Mouse (Mus musculus) liver, embryonic 14.5 days (tissue): ENCODE data around the gene Inpp4b. TPM values are rescaled to one million over a fixed set of nuclear protein-coding genes. Genes with fewer than 3 reads are reported as not detected.
A peak's percentile ranks its signal among the peaks of the same experiment; 100 is the strongest.

Source experiments
- ATAC-seq: fragments of 200-750 bp; cut with Nextera tagmentation; 2 replicates; pipeline ENCODE4 v1.8.0; 2017; ENCODE audit warnings: moderate number of reproducible peaks, mild to moderate bottlenecking, moderate library complexity; ENCODE audit not compliant: insufficient read depth
- DNase-seq, 3 experiments: peaks; one replicate each; pipeline ENCODE4 v3.0.0-alpha.2; 2012 to 2013; ENCODE audit warnings: low read depth in 3 of 3, low spot score in 3 of 3
- H3K27ac ChIP-seq: fragments of 300-500 bp; sonication (generic); 2 replicates; pipeline ENCODE4 v1.5.1; 2014; ENCODE audit warnings: moderate library complexity, mild to moderate bottlenecking, control low read depth, inconsistent platforms
- H3K27me3 ChIP-seq: fragments of 300-500 bp; sonication (generic); 2 replicates; pipeline ENCODE4 v1.6.1; 2014; ENCODE audit warnings: mild to moderate bottlenecking, low read length, moderate library complexity; ENCODE audit not compliant: control insufficient read depth, insufficient read depth
- H3K36me3 ChIP-seq: fragments of 300-500 bp; sonication (generic); replicated peaks from 2 replicates; pipeline ENCODE4 v1.6.1; 2014; ENCODE audit warnings: low read depth; ENCODE audit not compliant: control insufficient read depth, insufficient read depth
- H3K4me1 ChIP-seq, 2 experiments: fragments of 200-500 bp in 1 of 2; fragments of 300-500 bp in 1 of 2; sonication (generic) in 1 of 2; replicated peaks; 2 replicates each; pipeline ENCODE4 v1.6.1; 2012 to 2014; ENCODE audit warnings: antibody characterized with exemption in 1 of 2, inconsistent platforms in 1 of 2, low read length in 1 of 2; ENCODE audit not compliant: control insufficient read depth in 2 of 2, insufficient read depth in 2 of 2
- H3K4me2 ChIP-seq: fragments of 300-500 bp; sonication (generic); 2 replicates; pipeline ENCODE4 v1.6.1; 2014; ENCODE audit warnings: low read depth, mild to moderate bottlenecking, control low read depth, moderate library complexity
- H3K4me3 ChIP-seq, 2 experiments: fragments of 200-500 bp in 1 of 2; fragments of 300-500 bp in 1 of 2; sonication (generic) in 1 of 2; 2 replicates each; pipeline ENCODE4 v1.5.1; 2012 to 2014; ENCODE audit warnings: low read depth in 2 of 2, low read length in 2 of 2, mild to moderate bottlenecking in 2 of 2, control low read depth in 1 of 2, inconsistent platforms in 1 of 2, moderate library complexity in 1 of 2; ENCODE audit not compliant: insufficient read depth in 1 of 2
- H3K9ac ChIP-seq: fragments of 300-500 bp; sonication (generic); replicated peaks from 2 replicates; pipeline ENCODE4 v1.6.1; 2014; ENCODE audit warnings: mild to moderate bottlenecking, control low read depth, moderate library complexity
- H3K9me3 ChIP-seq: fragments of 300-500 bp; sonication (generic); 2 replicates; pipeline ENCODE4 v1.6.1; 2016; ENCODE audit warnings: low read length, mixed read lengths; ENCODE audit not compliant: control insufficient read depth
- CTCF ChIP-seq: IDR thresholded peaks from 2 replicates; pipeline ENCODE4 v1.5.1; 2016; ENCODE audit warnings: antibody characterized with exemption, low read depth, control low read depth
- EP300 ChIP-seq: IDR thresholded peaks from 2 replicates; pipeline ENCODE4 v1.6.1; 2016; ENCODE audit warnings: antibody characterized with exemption, low read depth
- WGBS: fragments of 180-500 bp; shearing (Covaris S2); extraction: QIAGEN DNeasy Blood & Tissue Kit; methylation state at CpG from one replicate; pipeline ENCODE4 v1.1.7; 2014; ENCODE audit not compliant: insufficient replicate concordance; 5-methylcytosine and 5-hydroxymethylcytosine counted together
- polyA plus RNA-seq, 2 experiments: library from polyadenylated mRNA; depleted of rRNA in 1 of 2; stranded (reverse) in 1 of 2; unstranded in 1 of 2; fragments of >200 nt; fragmentation: Nextera tagmentation in 1 of 2; extraction: Ambion mirVana in 1 of 2; gene quantifications; 2 replicates each; pipeline versions ENCODE4 v1.2.1 to v1.2.3; 2012 to 2014

Gene Inpp4b
- polyA plus RNA-seq, 2 experiments: 0.25 to 1.8 TPM

- Histone ChIP-seq H3K4me2 (no peak overlapping the region), H3K4me3 (no peak overlapping the region), H3K9me3 (no peaks in the 10 kb centered on the region), H3K36me3 (no peaks in the 10 kb centered on the region), H3K27me3 (no peaks in the 10 kb centered on the region), H3K4me1 (no peaks in the 10 kb centered on the region), H3K27ac (no peak overlapping the region), H3K9ac (no peak overlapping the region)
- no peak for DNase-seq
- WGBS: 35% methylated on average over 4 of the region's 4 CpGs
- TF ChIP-seq CTCF (no peak), EP300 (no peak)
- ATAC-seq: no peak
Measured at GRCm38 (mm10) chr8:81527661-81528060, 185.3 kb downstream of the Inpp4b start.

- ATAC-seq: no peak
- WGBS: 65% methylated on average over 3 of the region's 3 CpGs
Measured at GRCm38 (mm10) chr8:81538310-81538709, 196.0 kb downstream of the Inpp4b start.

GRCm38 (mm10) chr8:81558550-81558949 lies 216.2 kb downstream of the Inpp4b start:
- Histone ChIP-seq H3K4me3 (no peak overlapping the region), H3K9me3 (no peaks in the 10 kb centered on the region), H3K27ac (no peak overlapping the region), H3K9ac (no peak overlapping the region), H3K4me2 (no peak overlapping the region), H3K27me3 (no peaks in the 10 kb centered on the region), H3K36me3 (no peaks in the 10 kb centered on the region), H3K4me1 (no peaks in the 10 kb centered on the region)
- 56% methylated on average over 4 of the region's 4 CpGs for WGBS
- no peak for DNase-seq
- no peak for ATAC-seq
- TF ChIP-seq EP300 (no peak), CTCF (no peak)

More at GRCm38 (mm10) chr8:81538310-81538709, 196.0 kb downstream of the Inpp4b start:
- H3K9me3 ChIP-seq: no peaks in the 10 kb centered on the region
- H3K4me3 ChIP-seq: no peak overlapping the region
- no peaks in the 10 kb centered on the region for H3K4me1 ChIP-seq
- H3K9ac ChIP-seq: no peak overlapping the region
- no peaks in the 10 kb centered on the region for H3K27me3 ChIP-seq
- peak in 2 of 3 experiments; percentile 54 to 62 for DNase-seq
- H3K36me3 ChIP-seq: no peaks in the 10 kb centered on the region
- no peak overlapping the region for H3K4me2 ChIP-seq
- TF ChIP-seq EP300 (no peak), CTCF (no peak)
- no peak overlapping the region for H3K27ac ChIP-seq

GRCm38 (mm10) chr8:81562405-81562804 lies 220.0 kb downstream of the Inpp4b start:
- TF ChIP-seq EP300 (no peak), CTCF (no peak)
- H3K9me3 ChIP-seq: no peaks in the 10 kb centered on the region
- H3K27me3 ChIP-seq: no peaks in the 10 kb centered on the region
- DNase-seq (no peak), ATAC-seq (no peak)
- H3K4me2 ChIP-seq: no peak overlapping the region
- no peak overlapping the region for H3K4me3 ChIP-seq
- 16% methylated on average over 1 of the region's 1 CpGs for WGBS
- no peak overlapping the region for H3K27ac ChIP-seq
- H3K4me1 ChIP-seq: no peaks in the 10 kb centered on the region
- no peaks in the 10 kb centered on the region for H3K36me3 ChIP-seq
- H3K9ac ChIP-seq: no peak overlapping the region

GRCm38 (mm10) chr8:81565484-81565883 lies 223.1 kb downstream of the Inpp4b start:
- TF ChIP-seq CTCF (no peak), EP300 (no peak)
- no peak for ATAC-seq
- no peak for DNase-seq
- no peak overlapping the region for H3K9ac ChIP-seq
- H3K27ac ChIP-seq: no peak overlapping the region
- H3K4me1 ChIP-seq: no peaks in the 10 kb centered on the region
- H3K4me2 ChIP-seq: no peak overlapping the region
- 65% methylated on average over 4 of the region's 4 CpGs for WGBS
- no peak overlapping the region for H3K4me3 ChIP-seq
- no peaks in the 10 kb centered on the region for H3K36me3 ChIP-seq
- H3K27me3 ChIP-seq: no peaks in the 10 kb centered on the region
- H3K9me3 ChIP-seq: no peaks in the 10 kb centered on the region
